Mouse (Mus musculus) embryonic fibroblast, embryonic 13.5 days (primary cell): Measurements from ENCODE around the gene Adgrg7. TPM values are rescaled to one million over a fixed set of nuclear protein-coding genes. Genes with fewer than 3 reads are reported as not detected.

ENCODE experiments used
- H3K27ac ChIP-seq: 2 replicates; pipeline ENCODE4 v1.5.1; 2012; ENCODE audit warnings: low read length, control low read depth, inconsistent platforms; ENCODE audit not compliant: insufficient read depth
- H3K4me1 ChIP-seq: 2 replicates; pipeline ENCODE4 v1.6.1; 2011; ENCODE audit warnings: low read length; ENCODE audit not compliant: control insufficient read depth, insufficient read depth
- H3K4me3 ChIP-seq: 2 replicates; pipeline ENCODE4 v1.5.1; 2011; ENCODE audit warnings: mild to moderate bottlenecking, control low read depth, low read length; ENCODE audit not compliant: insufficient read depth
- CTCF ChIP-seq: IDR thresholded peaks from 2 replicates; pipeline ENCODE4 v1.5.1; 2011; ENCODE audit warnings: mild to moderate bottlenecking, control low read depth, low read length, moderate library complexity, borderline replicate concordance; ENCODE audit not compliant: insufficient read depth
- POLR2A ChIP-seq: IDR thresholded peaks from 2 replicates; pipeline ENCODE4 v1.6.1; 2011; ENCODE audit warnings: low read depth, mild to moderate bottlenecking, control low read depth, low read length, moderate library complexity
- polyA plus RNA-seq: library from polyadenylated mRNA; stranded (reverse); fragments of >200 nt; gene quantifications from 2 replicates; pipeline ENCODE4 v1.2.4, GENCODE M21; 2011; ENCODE audit warnings: low read depth; ENCODE audit not compliant: missing spikeins, insufficient read length

Gene Adgrg7
- not detected in 2 replicates for polyA plus RNA-seq

DNA sequence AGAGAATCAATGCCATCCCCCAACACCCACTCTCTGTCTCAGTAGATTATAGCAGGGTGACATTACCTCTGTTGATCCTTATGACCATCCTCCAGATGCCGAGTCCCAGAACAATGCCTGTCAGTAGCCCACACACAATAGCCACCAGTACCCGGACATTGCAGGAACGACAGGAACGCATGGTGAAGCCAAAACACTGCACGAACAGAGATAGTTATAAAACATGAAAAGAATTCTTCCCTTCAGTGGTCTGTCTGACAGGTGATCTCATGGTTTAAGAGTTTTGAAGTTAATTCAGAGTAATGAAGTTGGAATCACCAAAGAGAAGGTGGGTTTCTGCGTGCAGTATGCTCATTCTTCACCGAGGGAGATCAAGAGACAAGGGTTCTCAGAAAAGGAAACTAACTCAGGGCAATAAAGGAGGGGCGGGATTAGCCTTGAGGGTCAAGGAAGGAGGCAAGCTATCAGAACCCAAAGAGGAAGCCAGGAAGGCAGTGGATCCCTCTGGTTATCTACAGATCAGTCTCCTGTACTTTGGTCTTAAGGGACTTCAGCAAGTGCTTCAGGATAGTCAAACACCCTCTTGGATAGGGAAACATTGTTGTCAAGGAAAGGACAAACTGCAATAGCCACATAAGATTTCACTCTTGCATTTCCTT, at the start of gene Adgrg7:
Gene Adgrg7, minus strand, starts transcription at position 375 of the 659 bp plus-strand sequence.
- Histone ChIP-seq H3K4me3 (no peak within 1 kb of the TSS), H3K4me1 (no peaks in the 10 kb centered on the region), H3K27ac (no peak within 1 kb of the TSS)
- TF ChIP-seq POLR2A, result no peak
- no peak for TF ChIP-seq CTCF

DNA sequence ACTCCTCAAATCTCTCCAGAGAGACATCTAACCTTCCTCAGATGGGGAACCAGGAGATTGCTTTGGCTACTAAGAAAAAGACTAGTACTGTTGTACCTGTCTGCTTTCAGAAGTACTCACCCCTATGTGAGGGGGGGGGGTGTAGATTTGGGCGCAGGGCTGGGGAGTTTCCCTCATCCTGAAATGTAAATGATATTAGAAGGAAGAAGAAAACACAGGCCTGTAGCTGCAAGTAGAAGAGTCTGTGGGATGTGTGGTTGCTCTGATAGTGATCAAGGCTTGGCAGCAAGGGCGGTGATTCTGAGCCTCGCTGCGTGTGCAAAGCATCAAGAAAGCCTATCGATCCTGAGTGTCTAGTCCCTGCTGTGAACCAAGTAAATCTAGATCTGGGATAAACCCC, 47.3 kb upstream of the Adgrg7 start:
- H3K4me3 ChIP-seq, result no peak overlapping the region
- TF ChIP-seq POLR2A, result no peak
- TF ChIP-seq CTCF, result no peak
- no peak overlapping the region for H3K27ac ChIP-seq
- H3K4me1 ChIP-seq, result no peaks in the 10 kb centered on the region; the same call in 1 of the 2 replicates

DNA sequence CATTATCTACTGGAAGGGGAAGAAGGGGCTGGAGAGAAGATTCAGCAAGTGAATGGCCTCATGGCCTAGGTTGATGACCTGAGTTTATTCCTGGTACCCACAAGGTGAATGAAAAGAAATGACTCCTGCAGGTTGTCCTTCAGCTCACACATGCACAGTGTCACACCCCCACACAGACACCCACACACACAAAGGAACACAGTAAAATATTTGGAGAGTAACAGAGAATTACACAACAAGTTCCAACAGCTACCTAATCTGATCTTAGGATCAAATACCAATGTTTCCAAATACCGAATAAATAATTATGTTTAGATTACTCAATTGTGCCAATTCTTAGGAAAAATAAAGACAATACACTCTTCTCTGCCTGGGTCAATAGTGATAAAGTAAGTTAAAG, 37.7 kb upstream of the Adgrg7 start:
- no peak for TF ChIP-seq POLR2A
- TF ChIP-seq CTCF, result no peak
- no peak overlapping the region for H3K27ac ChIP-seq
- no peak overlapping the region for H3K4me3 ChIP-seq

DNA sequence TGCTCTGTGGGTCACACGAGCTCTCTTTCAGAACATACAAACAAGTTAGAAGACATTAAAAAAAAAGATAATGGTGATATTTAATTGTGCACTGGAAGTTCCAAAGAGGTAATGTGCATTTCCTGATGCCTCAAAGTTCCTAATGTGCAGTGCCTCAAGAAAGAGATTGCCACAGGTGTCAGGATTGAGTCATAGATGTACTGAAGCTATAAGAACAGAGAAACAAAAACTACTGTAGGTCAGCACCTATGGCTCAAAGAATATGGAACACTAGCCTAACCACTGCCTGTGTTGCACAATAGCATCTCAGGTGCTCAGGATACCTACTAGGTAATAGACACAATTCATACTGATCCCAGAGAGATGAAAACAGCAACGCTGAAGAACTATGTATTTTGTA, 36.3 kb upstream of the Adgrg7 start:
- H3K4me1 ChIP-seq, result no peaks in the 10 kb centered on the region
- no peak overlapping the region for H3K27ac ChIP-seq
- TF ChIP-seq POLR2A (no peak), CTCF (no peak)
- no peak overlapping the region for H3K4me3 ChIP-seq

More for the DNA sequence above, 37.7 kb upstream of the Adgrg7 start:
- no peaks in the 10 kb centered on the region for H3K4me1 ChIP-seq

DNA sequence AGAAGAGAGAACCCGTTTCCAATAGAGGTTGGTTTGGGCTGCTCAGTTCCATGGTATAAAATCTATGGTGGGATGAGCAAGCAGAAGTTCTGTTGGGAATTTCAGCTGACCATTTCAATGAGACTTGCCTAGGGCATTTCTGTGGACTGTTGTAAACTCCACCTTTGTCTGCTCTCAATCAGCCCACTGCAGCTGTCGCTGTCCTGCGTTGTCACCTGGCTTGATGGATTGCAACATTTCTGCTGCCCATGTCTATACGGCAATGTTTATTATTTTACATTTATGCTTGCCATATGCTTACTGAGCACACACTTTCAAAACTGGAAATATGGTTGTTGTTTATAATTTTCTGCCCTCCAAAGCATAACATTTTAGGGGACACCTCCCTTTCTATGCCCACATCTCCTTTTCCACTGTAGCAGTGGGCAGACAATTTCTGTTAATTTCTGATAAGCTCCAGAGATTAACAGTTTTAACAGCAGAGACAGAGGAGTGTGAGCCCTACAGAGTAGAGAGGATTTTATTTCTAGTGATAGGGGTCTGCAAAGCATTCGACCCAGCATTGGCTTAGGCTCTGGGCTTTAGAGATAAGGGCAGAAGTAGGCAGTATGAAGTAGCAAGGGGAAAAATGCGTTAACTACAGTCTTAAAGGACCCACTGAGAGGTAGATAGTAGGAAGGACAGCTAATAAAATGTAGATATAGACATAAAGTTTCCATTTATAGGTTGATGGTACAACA, 5.9 kb upstream of the Adgrg7 start:
- no peak overlapping the region for H3K4me3 ChIP-seq
- H3K27ac ChIP-seq, result no peak overlapping the region
- TF ChIP-seq CTCF (no peak), POLR2A (no peak)
- H3K4me1 ChIP-seq, result no peaks in the 10 kb centered on the region

DNA sequence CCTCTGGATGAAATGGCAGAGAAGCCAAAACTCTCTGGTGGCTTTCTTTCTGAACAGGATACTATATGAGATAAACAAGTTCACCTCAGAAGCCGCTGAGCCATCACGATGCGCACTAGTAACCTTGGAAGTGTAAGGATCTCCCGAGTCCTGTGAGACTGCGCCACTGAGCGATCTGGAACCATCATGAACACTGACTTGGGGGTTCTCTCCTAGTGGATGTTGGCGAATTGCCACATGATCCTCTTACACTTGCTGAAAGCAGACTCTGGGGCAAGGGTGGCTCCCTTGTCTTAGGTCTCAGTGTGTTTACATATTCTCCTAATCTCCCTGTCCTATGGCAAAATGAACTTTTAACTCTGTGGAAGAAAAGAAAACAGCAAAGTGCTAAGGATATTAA, 5.3 kb upstream of the Adgrg7 start:
- TF ChIP-seq POLR2A (no peak), CTCF (no peak)
- no peak overlapping the region for H3K4me3 ChIP-seq
- no peak overlapping the region for H3K27ac ChIP-seq
- H3K4me1 ChIP-seq, result no peaks in the 10 kb centered on the region

DNA sequence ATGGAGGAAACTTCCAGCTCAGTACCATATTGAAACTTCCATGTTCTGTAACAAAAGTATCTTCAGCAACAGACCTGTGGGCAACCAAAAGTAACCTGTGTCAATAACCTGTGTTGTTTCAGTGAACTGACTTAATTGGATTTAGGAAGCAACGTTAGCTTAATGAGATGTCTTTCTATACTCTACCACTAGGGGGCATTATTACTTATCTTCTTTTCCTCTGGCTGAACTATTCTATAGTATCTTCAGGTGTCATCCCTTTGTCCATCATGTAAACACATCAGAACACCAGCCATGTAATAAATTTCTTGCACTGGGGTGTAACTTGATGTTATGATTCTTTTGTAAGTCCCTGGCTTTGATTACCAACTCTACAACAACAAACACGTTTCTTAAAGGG, 4.8 kb upstream of the Adgrg7 start:
- no peak for TF ChIP-seq POLR2A
- no peak for TF ChIP-seq CTCF
- Histone ChIP-seq H3K4me1 (no peaks in the 10 kb centered on the region), H3K27ac (no peak overlapping the region), H3K4me3 (no peak overlapping the region)

DNA sequence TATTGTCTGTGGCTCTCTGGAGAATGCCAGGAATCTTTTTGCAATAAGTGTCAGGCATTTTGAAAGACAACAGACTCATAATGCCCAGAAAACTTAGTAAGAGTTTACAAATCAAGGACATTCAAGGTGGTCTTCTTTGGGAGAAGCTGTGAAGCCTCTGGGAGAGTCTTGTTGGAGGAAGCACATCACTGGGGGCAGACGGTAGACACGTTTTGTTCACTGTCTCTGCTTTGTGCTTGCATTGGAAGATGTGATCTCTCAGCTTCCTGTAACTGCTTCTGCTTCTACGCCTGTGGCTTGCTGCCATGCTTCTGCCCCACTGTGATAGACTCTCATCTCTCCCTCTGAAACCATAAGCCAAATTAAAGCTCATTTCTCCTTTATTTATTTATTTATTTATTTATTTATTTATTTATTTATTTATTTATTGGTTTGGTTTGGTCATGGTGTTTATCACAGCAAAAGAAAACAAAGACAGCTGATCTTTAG, 3.9 kb upstream of the Adgrg7 start:
- Histone ChIP-seq H3K27ac (no peak overlapping the region), H3K4me3 (no peak overlapping the region), H3K4me1 (no peaks in the 10 kb centered on the region)
- TF ChIP-seq CTCF, result no peak
- TF ChIP-seq POLR2A, result no peak

DNA sequence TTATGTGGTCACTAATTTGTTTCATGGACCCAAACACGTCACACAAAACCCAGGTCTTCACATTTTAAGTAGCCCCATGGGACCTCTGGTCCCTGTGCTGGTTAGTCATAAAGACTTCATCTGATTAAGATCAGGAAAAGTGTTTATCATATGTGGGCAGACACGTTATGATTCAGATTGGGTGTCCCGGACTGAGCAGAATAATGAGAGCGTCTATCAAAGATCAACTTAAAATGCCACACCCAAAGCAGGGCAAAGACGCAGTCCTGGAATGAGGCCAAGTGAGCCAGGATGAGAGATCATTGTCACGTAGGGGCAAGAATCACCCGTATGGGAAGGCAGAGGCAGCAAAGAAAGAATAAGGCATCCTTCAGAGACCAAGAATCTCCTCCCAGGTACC, 3.2 kb upstream of the Adgrg7 start:
- TF ChIP-seq POLR2A (no peak), CTCF (no peak)
- H3K4me1 ChIP-seq, result no peaks in the 10 kb centered on the region
- no peak overlapping the region for H3K4me3 ChIP-seq
- no peak overlapping the region for H3K27ac ChIP-seq
